Mouse (Mus musculus) splenic B cell, adult 2 months (primary cell): Measurements from ENCODE around the gene Ccdc85c.

ENCODE experiments used
- DNase-seq: peaks from one replicate; pipeline ENCODE4 v3.0.0-alpha.2; 2011; ENCODE audit warnings: low read depth, low spot score
- H3K27me3 ChIP-seq: 2 replicates; pipeline ENCODE4 v1.6.1; 2012; ENCODE audit warnings: mild to moderate bottlenecking, low read length, moderate library complexity, mixed read lengths; ENCODE audit not compliant: control insufficient read depth, poor library complexity, insufficient read depth, severe bottlenecking
- H3K36me3 ChIP-seq: 2 replicates; pipeline ENCODE4 v1.6.1; 2012; ENCODE audit warnings: mild to moderate bottlenecking, low read length, moderate library complexity, mixed read lengths; ENCODE audit not compliant: control insufficient read depth, poor library complexity, insufficient read depth, severe bottlenecking

The Ccdc85c gene

GRCm38 (mm10) chr12:108244778-108245177, 30.4 kb downstream of the Ccdc85c start:
- DNase-seq, result no peak
- no peaks in the 10 kb centered on the region for H3K27me3 ChIP-seq
- H3K36me3 ChIP-seq, result no peaks in the 10 kb centered on the region

- no peaks in the 10 kb centered on the region for H3K27me3 ChIP-seq
- H3K36me3 ChIP-seq, result no peaks in the 10 kb centered on the region
- DNase-seq, result no peak
These were observed 32.9 kb downstream of the Ccdc85c start for GRCm38 (mm10) chr12:108242243-108242745.

GRCm38 (mm10) chr12:108241626-108242025, 33.6 kb downstream of the Ccdc85c start:
- no peak for DNase-seq
- no peaks in the 10 kb centered on the region for H3K27me3 ChIP-seq
- no peaks in the 10 kb centered on the region for H3K36me3 ChIP-seq

GRCm38 (mm10) chr12:108240953-108241588, 34.2 kb downstream of the Ccdc85c start:
- DNase-seq, result no peak
- H3K27me3 ChIP-seq, result no peaks in the 10 kb centered on the region
- no peaks in the 10 kb centered on the region for H3K36me3 ChIP-seq

GRCm38 (mm10) chr12:108240401-108240890, 34.8 kb downstream of the Ccdc85c start:
- H3K27me3 ChIP-seq, result no peaks in the 10 kb centered on the region
- H3K36me3 ChIP-seq, result no peaks in the 10 kb centered on the region
- DNase-seq, result no peak

- DNase-seq, result no peak
- Histone ChIP-seq H3K36me3 (no peaks in the 10 kb centered on the region), H3K27me3 (no peaks in the 10 kb centered on the region)
These were observed 35.8 kb downstream of the Ccdc85c start for GRCm38 (mm10) chr12:108239441-108239840.

GRCm38 (mm10) chr12:108238395-108239035, 36.7 kb downstream of the Ccdc85c start:
- no peaks in the 10 kb centered on the region for H3K27me3 ChIP-seq
- H3K36me3 ChIP-seq, result no peaks in the 10 kb centered on the region
- DNase-seq, result no peak

GRCm38 (mm10) chr12:108237300-108238006, 37.8 kb downstream of the Ccdc85c start:
- H3K27me3 ChIP-seq, result no peaks in the 10 kb centered on the region
- DNase-seq, result no peak
- H3K36me3 ChIP-seq, result no peaks in the 10 kb centered on the region

GRCm38 (mm10) chr12:108235976-108236555, 39.2 kb downstream of the Ccdc85c start:
- DNase-seq, result no peak
- no peaks in the 10 kb centered on the region for H3K36me3 ChIP-seq
- no peaks in the 10 kb centered on the region for H3K27me3 ChIP-seq

- no peaks in the 10 kb centered on the region for H3K36me3 ChIP-seq
- no peaks in the 10 kb centered on the region for H3K27me3 ChIP-seq
- DNase-seq, result no peak
These were observed 40.2 kb downstream of the Ccdc85c start for GRCm38 (mm10) chr12:108234832-108235602.

- no peaks in the 10 kb centered on the region for H3K36me3 ChIP-seq
- no peak for DNase-seq
- H3K27me3 ChIP-seq, result no peaks in the 10 kb centered on the region
These were observed 41.5 kb downstream of the Ccdc85c start for GRCm38 (mm10) chr12:108233736-108234135.

- no peaks in the 10 kb centered on the region for H3K27me3 ChIP-seq
- no peak for DNase-seq
- no peaks in the 10 kb centered on the region for H3K36me3 ChIP-seq
These were observed 43.3 kb downstream of the Ccdc85c start for GRCm38 (mm10) chr12:108231901-108232300.

- no peaks in the 10 kb centered on the region for H3K36me3 ChIP-seq
- no peak for DNase-seq
- H3K27me3 ChIP-seq, result no peaks in the 10 kb centered on the region
These were observed 44.1 kb downstream of the Ccdc85c start for GRCm38 (mm10) chr12:108230821-108231794.
